In the genomic region with DNA sequence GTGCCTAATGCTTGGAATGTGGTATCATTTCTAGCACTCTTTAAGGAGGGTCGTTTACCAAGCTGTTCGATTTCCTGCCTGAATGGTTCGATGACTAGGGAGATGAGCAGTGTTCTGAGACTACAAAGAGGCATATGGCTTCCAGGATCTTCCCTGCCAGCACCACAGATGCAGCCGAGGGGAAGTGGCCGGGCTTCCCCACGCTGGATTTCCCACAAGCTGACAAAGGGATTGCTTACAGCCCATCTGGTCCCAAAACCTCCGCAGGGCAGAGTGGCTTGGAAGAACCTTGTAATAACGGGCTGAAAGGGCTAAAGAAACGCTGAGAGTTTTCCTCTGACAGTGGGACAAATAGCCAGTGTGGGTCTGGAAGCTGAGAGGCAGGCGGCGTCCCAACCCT, we compare ENCODE assay signal across 9 mouse cellular contexts. TPM values are rescaled to one million over a fixed set of nuclear protein-coding genes. Genes with fewer than 3 reads are reported as not detected.
DNase-seq lines count a peak whose midpoint lies in the region; ATAC-seq and TF ChIP-seq lines count a peak whose summit lies in the region.
"Had no signal": no experiment of that assay in that cellular context is flagged by ENCODE, and none has a peak within 500 bp of the region (broad histone marks: within the 10 kb centered on the region; RNA-seq: fewer than 3 reads in every experiment).

No protein-coding gene starts in this region.

- H3K9ac ChIP-seq in forebrain, embryonic 15.5 days (replicated peaks), result no peak overlapping the region

- no peak overlapping the region for H3K4me2 ChIP-seq in forebrain, embryonic 15.5 days (replicated peaks)

- peak; percentile 45 to 54 for DNase-seq in kidney, postnatal 4 days
- DNase-seq in kidney, adult 2 months, result no peak
- peak; percentile 60 to 66 for DNase-seq in left cerebral cortex, postnatal 10 days (ENCODE audit: extremely low spot score in 1 of 2, low spot score in 2 of 2)
- DNase-seq in retina, postnatal 7 days (ENCODE audit: low read depth, low spot score), result peak; percentile 40
- DNase-seq in lung, postnatal 14 days, result no peak
- DNase-seq in lung, postnatal 25 days (ENCODE audit: low spot score), result no peak

- TF ChIP-seq POLR2A in kidney, adult 2 months (IDR thresholded peaks at IDR 0.05; ENCODE audit: low read depth, low read length), result no peak

- 53% methylated on average over 11 of the region's 11 CpGs for WGBS in kidney, adult 2 months
- 15% methylated on average over 11 of the region's 11 CpGs for WGBS in forebrain, embryonic 15.5 days

- no peak for TF ChIP-seq CTCF in kidney, adult 2 months (conservative IDR thresholded peaks at IDR 0.05; ENCODE audit: insufficient read depth, insufficient read length, low read depth, low read length)

- intact Hi-C loops in left cerebral cortex, postnatal 10 days (cut with DNase I), result no loop called here

- no peak overlapping the region for H3K4me3 ChIP-seq in kidney, adult 2 months (ENCODE audit: insufficient read depth, low read depth, low read length)
- no peak overlapping the region for H3K4me3 ChIP-seq in forebrain, embryonic 15.5 days

- peaks cover 6% of the 10 kb centered on the region; the same call in 1 of the 2 replicates for H3K4me1 ChIP-seq in kidney, adult 2 months (ENCODE audit: control insufficient read depth, insufficient read depth, low read length)
- H3K4me1 ChIP-seq in forebrain, embryonic 15.5 days, result peaks cover 64% of the 10 kb centered on the region

- H3K27ac ChIP-seq in kidney, adult 2 months (ENCODE audit: insufficient read depth, low read depth, low read length), result no peak overlapping the region
- H3K27ac ChIP-seq in forebrain, embryonic 15.5 days (replicated peaks), result peak overlapping the region; percentile 77

- H3K27me3 ChIP-seq in kidney, adult 2 months (replicated peaks; ENCODE audit: control insufficient read depth, insufficient read depth, low read length), result no peaks in the 10 kb centered on the region
- H3K27me3 ChIP-seq in forebrain, embryonic 15.5 days, result no peaks in the 10 kb centered on the region

- no peaks in the 10 kb centered on the region for H3K9me3 ChIP-seq in forebrain, embryonic 15.5 days
- H3K9me3 ChIP-seq: G1E had no signal

- H3K36me3 ChIP-seq in kidney, adult 2 months (ENCODE audit: control insufficient read depth, insufficient read depth, low read length), result no peaks in the 10 kb centered on the region
- H3K36me3 ChIP-seq in forebrain, embryonic 15.5 days, result no peaks in the 10 kb centered on the region
- H3K36me3 ChIP-seq: G1E had no signal

- ATAC-seq in forebrain, embryonic 15.5 days (replicated peaks), result peak; percentile 88
- ATAC-seq in monocyte, adult 5-6 weeks (replicated peaks; ENCODE audit: insufficient number of reproducible peaks, low FRiP score, low TSS enrichment, poor library complexity, severe bottlenecking), result no peak

RNA-seq across cellular contexts. Expression of a gene that starts 46.8 kb away (rescaled TPM):
- polyA plus RNA-seq in kidney, adult 2 months (2012; rRNA removed), result 16.2 and 28.0 TPM in 2 replicates
- polyA plus RNA-seq in forebrain, embryonic 15.5 days (2015; fragmentation: Nextera tagmentation; extraction: Ambion mirVana), result 118 and 120 TPM in 2 replicates
- 10 to 100 TPM; 47.9 to 53.8 TPM for total RNA-seq in left cerebral cortex, postnatal 10 days (2021)
- 66.2 to 85.9 TPM (median 77.0 TPM) in 3 replicates for total RNA-seq in monocyte, adult 5-6 weeks (2017)

RNA-seq across cellular contexts. Expression of a gene that starts 46.9 kb away (rescaled TPM):
- polyA plus RNA-seq in kidney, adult 2 months (2012; rRNA removed), result 8.7 and 9.3 TPM in 2 replicates
- 20.2 and 22.2 TPM in 2 replicates for polyA plus RNA-seq in forebrain, embryonic 15.5 days (2015; fragmentation: Nextera tagmentation; extraction: Ambion mirVana)
- 10 to 100 TPM; 17.4 to 17.6 TPM for total RNA-seq in left cerebral cortex, postnatal 10 days (2021)
- 3.2 to 9.7 TPM (median 5.5 TPM) in 3 replicates for total RNA-seq in monocyte, adult 5-6 weeks (2017)

Comparison
In these comparisons a context has a peak if more than half of its experiments do, and no peak if none do; other contexts are left out.
1. DNase-seq: peak in kidney, postnatal 4 days (2 of 2), left cerebral cortex, postnatal 10 days (2 of 2) and retina, postnatal 7 days (single experiment); none in kidney, adult 2 months (single experiment), lung, postnatal 14 days (single experiment) and lung, postnatal 25 days (single experiment).